Mouse (Mus musculus): Measurements from ENCODE around the gene Lmo7. TPM values are rescaled to one million over a fixed set of nuclear protein-coding genes. Genes with fewer than 3 reads are reported as not detected.

Gene Lmo7
- polyA plus RNA-seq, 1 experiment from 2014 or later: 2.8 TPM

- no peak for ATAC-seq
- WGBS (ENCODE audit: insufficient replicate concordance): 77% methylated on average over 12 of the region's 12 CpGs
These were observed 198.0 kb downstream of the Lmo7 start for GRCm38 (mm10) chr14:101927646-101928244.

DNA sequence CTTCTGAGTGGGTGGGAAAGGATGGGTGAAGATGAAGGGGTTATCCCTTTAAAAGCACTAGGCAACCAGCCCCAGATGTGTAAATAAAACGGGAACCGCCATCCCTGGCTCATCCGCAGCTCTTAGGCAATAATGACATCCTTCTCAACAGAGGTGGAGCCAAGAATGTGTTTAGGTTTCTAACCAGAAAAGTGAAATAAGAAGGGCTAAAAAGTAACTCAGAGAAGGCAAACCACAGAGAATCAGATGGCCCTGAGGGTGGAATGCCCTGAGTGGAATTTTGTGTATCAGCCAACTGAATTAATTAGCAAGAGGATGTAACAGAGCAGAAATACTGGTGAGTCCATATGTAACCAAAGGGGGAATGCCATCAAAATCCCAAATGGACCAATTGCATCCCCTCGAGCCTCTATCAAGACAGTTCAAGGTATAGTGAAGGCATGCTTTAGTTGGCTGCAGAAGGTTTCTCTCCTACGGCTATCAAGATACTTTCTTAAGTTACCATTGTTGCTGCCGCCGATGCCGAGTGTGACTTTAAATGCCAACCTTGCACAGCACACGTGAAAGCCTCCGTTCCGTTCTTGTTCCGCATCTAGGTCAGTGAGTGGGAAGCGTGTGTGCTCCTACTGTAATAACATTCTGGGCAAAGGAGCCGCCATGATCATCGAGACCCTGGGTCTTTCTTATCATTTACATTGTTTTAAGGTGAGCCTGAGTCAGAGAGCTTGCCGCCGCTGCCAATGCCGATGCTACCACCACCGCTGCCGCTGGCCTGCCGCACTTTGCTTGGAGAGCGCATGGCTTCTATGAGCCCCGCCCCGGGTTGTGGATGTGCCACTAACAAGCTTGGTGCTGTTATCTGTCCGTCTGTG is 201.1 kb downstream of the Lmo7 start:
- whole genome bisulfite sequencing (ENCODE audit: insufficient replicate concordance): 86% methylated on average over 25 of the region's 25 CpGs
- H3K4me1 ChIP-seq (ENCODE audit: insufficient read depth): no peaks in the 10 kb centered on the region
- DNase-seq (no peak), ATAC-seq (no peak)
- H3K27ac ChIP-seq (ENCODE audit: low read depth): no peak overlapping the region
- H3K9ac ChIP-seq (replicated peaks): no peak overlapping the region
- H3K9me3 ChIP-seq (ENCODE audit: low read length): no peaks in the 10 kb centered on the region
- H3K4me2 ChIP-seq (ENCODE audit: low read depth, low read length): no peak overlapping the region
- H3K27me3 ChIP-seq (ENCODE audit: insufficient read depth, low read length): no peaks in the 10 kb centered on the region
- peaks cover 7% of the 10 kb centered on the region; the same call in 1 of the 2 replicates for H3K36me3 ChIP-seq (replicated peaks; ENCODE audit: insufficient read depth, low read length)
- no peak for TF ChIP-seq CTCF (IDR thresholded peaks at IDR 0.05; ENCODE audit: low read depth)
- no peak for TF ChIP-seq EP300 (IDR thresholded peaks at IDR 0.05; ENCODE audit: low read depth)
- no peak overlapping the region for H3K4me3 ChIP-seq (ENCODE audit: low read depth, low read length)

More at GRCm38 (mm10) chr14:101927646-101928244, 198.0 kb downstream of the Lmo7 start:
- no peaks in the 10 kb centered on the region for H3K27me3 ChIP-seq (ENCODE audit: insufficient read depth, low read length)
- no peak overlapping the region for H3K9ac ChIP-seq (replicated peaks)
- TF ChIP-seq EP300 (IDR thresholded peaks at IDR 0.05; ENCODE audit: low read depth) (no peak), CTCF (IDR thresholded peaks at IDR 0.05; ENCODE audit: low read depth) (no peak)
- H3K4me3 ChIP-seq (ENCODE audit: low read depth, low read length): no peak overlapping the region
- no peak for DNase-seq
- H3K4me1 ChIP-seq (ENCODE audit: insufficient read depth): no peaks in the 10 kb centered on the region
- peaks cover 7% of the 10 kb centered on the region; the same call in 1 of the 2 replicates for H3K36me3 ChIP-seq (replicated peaks; ENCODE audit: insufficient read depth, low read length)
- H3K4me2 ChIP-seq (ENCODE audit: low read depth, low read length): no peak overlapping the region
- H3K9me3 ChIP-seq (ENCODE audit: low read length): no peaks in the 10 kb centered on the region
- no peak overlapping the region for H3K27ac ChIP-seq (ENCODE audit: low read depth)

- no peak for TF ChIP-seq CTCF (IDR thresholded peaks at IDR 0.05; ENCODE audit: low read depth)
- TF ChIP-seq EP300 (IDR thresholded peaks at IDR 0.05; ENCODE audit: low read depth): no peak
- Histone ChIP-seq H3K27me3 (ENCODE audit: insufficient read depth, low read length) (no peaks in the 10 kb centered on the region), H3K9me3 (ENCODE audit: low read length) (no peaks in the 10 kb centered on the region), H3K4me2 (ENCODE audit: low read depth, low read length) (no peak overlapping the region), H3K27ac (ENCODE audit: low read depth) (no peak overlapping the region), H3K4me3 (ENCODE audit: low read depth, low read length) (no peak overlapping the region), H3K4me1 (ENCODE audit: insufficient read depth) (no peaks in the 10 kb centered on the region), H3K36me3 (replicated peaks; ENCODE audit: insufficient read depth, low read length) (peaks cover 7% of the 10 kb centered on the region; the same call in 1 of the 2 replicates), H3K9ac (replicated peaks) (no peak overlapping the region)
- ATAC-seq (no peak), DNase-seq (no peak)
- 82% methylated on average over 4 of the region's 4 CpGs for WGBS (ENCODE audit: insufficient replicate concordance)
These were observed 201.6 kb downstream of the Lmo7 start for GRCm38 (mm10) chr14:101931448-101931750.

DNA sequence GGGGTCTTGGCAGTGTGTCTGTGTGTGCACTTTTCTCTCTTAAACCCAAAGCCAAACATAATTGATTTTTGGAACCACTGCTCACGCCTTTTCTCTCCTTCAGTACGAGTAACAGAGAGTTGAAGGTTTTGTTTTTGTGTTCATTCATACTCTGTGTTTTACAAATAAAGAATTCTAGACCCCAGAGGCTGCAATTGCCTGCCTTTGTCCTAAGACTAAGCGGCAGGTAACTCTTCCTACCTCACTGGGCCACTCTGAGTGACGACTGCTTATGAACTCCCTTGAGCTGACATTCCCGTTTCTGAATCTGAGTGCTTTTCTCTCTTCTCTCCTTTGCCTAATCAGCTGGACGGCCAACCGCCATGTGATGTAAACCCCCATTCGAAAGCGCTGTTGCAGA is 203.8 kb downstream of the Lmo7 start:
- H3K4me3 ChIP-seq (ENCODE audit: low read depth, low read length): no peak overlapping the region
- H3K27ac ChIP-seq (ENCODE audit: low read depth): no peak overlapping the region
- no peak for TF ChIP-seq EP300 (IDR thresholded peaks at IDR 0.05; ENCODE audit: low read depth)
- TF ChIP-seq CTCF (IDR thresholded peaks at IDR 0.05; ENCODE audit: low read depth): no peak
- H3K4me2 ChIP-seq (ENCODE audit: low read depth, low read length): no peak overlapping the region
- no peaks in the 10 kb centered on the region for H3K27me3 ChIP-seq (ENCODE audit: insufficient read depth, low read length)
- no peak for DNase-seq
- no peaks in the 10 kb centered on the region for H3K4me1 ChIP-seq (ENCODE audit: insufficient read depth)
- ATAC-seq: no peak
- H3K9ac ChIP-seq (replicated peaks): no peak overlapping the region
- 76% methylated on average over 9 of the region's 9 CpGs for WGBS (ENCODE audit: insufficient replicate concordance)
- no peaks in the 10 kb centered on the region for H3K9me3 ChIP-seq (ENCODE audit: low read length)
- peaks cover 7% of the 10 kb centered on the region; the same call in 1 of the 2 replicates for H3K36me3 ChIP-seq (replicated peaks; ENCODE audit: insufficient read depth, low read length)

- H3K4me2 ChIP-seq (ENCODE audit: low read depth, low read length): no peak overlapping the region
- peak; percentile 81 for TF ChIP-seq CTCF (IDR thresholded peaks at IDR 0.05; ENCODE audit: low read depth)
- no peak for TF ChIP-seq EP300 (IDR thresholded peaks at IDR 0.05; ENCODE audit: low read depth)
- DNase-seq (no peak), ATAC-seq (no peak)
- no peak overlapping the region for H3K9ac ChIP-seq (replicated peaks)
- no peaks in the 10 kb centered on the region for H3K36me3 ChIP-seq (replicated peaks; ENCODE audit: insufficient read depth, low read length)
- no peaks in the 10 kb centered on the region for H3K27me3 ChIP-seq (ENCODE audit: insufficient read depth, low read length)
- no peak overlapping the region for H3K27ac ChIP-seq (ENCODE audit: low read depth)
- WGBS (ENCODE audit: insufficient replicate concordance): 10% methylated on average over 4 of the region's 4 CpGs
- no peaks in the 10 kb centered on the region for H3K4me1 ChIP-seq (ENCODE audit: insufficient read depth)
- no peak overlapping the region for H3K4me3 ChIP-seq (ENCODE audit: low read depth, low read length)
- H3K9me3 ChIP-seq (ENCODE audit: low read length): no peaks in the 10 kb centered on the region
These were observed 213.2 kb downstream of the Lmo7 start for GRCm38 (mm10) chr14:101942971-101943370.

DNA sequence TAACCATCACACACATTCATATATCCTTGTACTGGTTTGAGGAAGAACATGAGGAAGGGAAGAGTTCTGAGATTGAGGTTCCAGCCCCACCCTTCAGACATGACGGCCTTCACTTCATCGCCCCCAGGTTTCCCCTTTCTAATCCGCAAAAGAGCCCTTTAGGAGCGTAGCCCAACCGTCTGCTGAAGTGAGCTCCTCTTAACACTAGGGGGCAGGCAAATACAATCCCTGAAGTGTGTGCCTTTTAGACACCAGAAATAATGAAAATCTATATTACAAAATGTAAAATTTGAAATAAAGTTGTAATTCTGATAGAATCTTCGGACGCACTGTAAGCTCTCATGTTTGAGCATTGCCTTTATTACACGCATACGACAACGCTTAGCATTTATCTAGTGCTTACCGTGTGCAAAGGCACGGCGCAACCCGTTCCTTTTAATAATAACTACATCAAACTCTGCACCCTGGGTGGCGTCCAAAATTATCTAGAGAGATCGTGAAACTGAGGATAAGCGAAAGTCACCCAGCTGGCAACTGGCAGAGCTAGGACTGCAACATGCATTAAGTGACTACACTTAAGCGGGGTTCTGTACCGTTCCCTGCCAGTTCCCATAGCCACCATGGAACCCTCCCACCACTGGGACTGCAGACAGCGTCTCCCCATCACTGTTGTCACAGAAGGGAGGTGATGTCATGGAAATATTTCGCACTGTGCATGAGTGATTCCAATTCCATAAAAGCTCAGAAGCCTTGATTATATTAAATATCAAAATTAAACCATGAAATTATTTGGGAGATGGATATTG is 217.2 kb downstream of the Lmo7 start:
- no peak overlapping the region for H3K27ac ChIP-seq (ENCODE audit: low read depth)

More for the DNA sequence above, 217.2 kb downstream of the Lmo7 start:
- Histone ChIP-seq H3K4me3 (ENCODE audit: low read depth, low read length) (no peak overlapping the region), H3K36me3 (replicated peaks; ENCODE audit: insufficient read depth, low read length) (no peaks in the 10 kb centered on the region), H3K4me1 (ENCODE audit: insufficient read depth) (no peaks in the 10 kb centered on the region), H3K9ac (replicated peaks) (no peak overlapping the region), H3K9me3 (ENCODE audit: low read length) (no peaks in the 10 kb centered on the region), H3K4me2 (ENCODE audit: low read depth, low read length) (no peak overlapping the region), H3K27me3 (ENCODE audit: insufficient read depth, low read length) (no peaks in the 10 kb centered on the region)
- WGBS (ENCODE audit: insufficient replicate concordance): 50% methylated on average over 21 of the region's 21 CpGs
- ATAC-seq (no peak), DNase-seq (peak; percentile 23)
- TF ChIP-seq EP300 (IDR thresholded peaks at IDR 0.05; ENCODE audit: low read depth) (no peak), CTCF (IDR thresholded peaks at IDR 0.05; ENCODE audit: low read depth) (peak; percentile 71)
